Mouse (Mus musculus) bone marrow macrophage, adult 2 months (primary cell): ENCODE measurements around the gene Sdhaf4. TPM values are rescaled to one million over a fixed set of nuclear protein-coding genes. Genes with fewer than 3 reads are reported as not detected.
"Not testable (repeated sequence)": the region's sequence is repeated elsewhere in the genome, so short reads cannot be mapped to it uniquely, and the experiment has no call there.

Source experiments
- H3K27ac ChIP-seq: 2 replicates; pipeline ENCODE4 v1.5.1; 2012; ENCODE audit warnings: low read depth, low read length; ENCODE audit not compliant: insufficient read depth
- H3K4me1 ChIP-seq: 2 replicates; pipeline ENCODE4 v1.6.1; 2012; ENCODE audit warnings: low read length; ENCODE audit not compliant: control insufficient read depth, insufficient read depth
- H3K4me3 ChIP-seq: 2 replicates; pipeline ENCODE4 v1.5.1; 2012; ENCODE audit warnings: mild to moderate bottlenecking, low read length, moderate library complexity; ENCODE audit not compliant: insufficient read depth
- CTCF ChIP-seq: IDR thresholded peaks from 2 replicates; pipeline ENCODE4 v1.5.1; 2012; ENCODE audit warnings: low read depth, mild to moderate bottlenecking, low read length, moderate library complexity
- POLR2A ChIP-seq: IDR thresholded peaks from 2 replicates; pipeline ENCODE4 v1.6.1; 2012; ENCODE audit warnings: mild to moderate bottlenecking, low read depth, low read length, borderline replicate concordance
- polyA plus RNA-seq: library from polyadenylated mRNA; stranded (reverse); fragments of >200 nt; gene quantifications from 2 replicates; pipeline ENCODE4 v1.2.4, GENCODE M21; 2012; ENCODE audit not compliant: missing spikeins, insufficient read depth, insufficient read length

The Sdhaf4 gene
- polyA plus RNA-seq, 1 experiment, result 42.7 TPM

GRCm38 (mm10) chr1:23998866-23999265 is 6.6 kb downstream of the Sdhaf4 start:
- Histone ChIP-seq H3K4me3 (no peak overlapping the region), H3K4me1 (no peaks in the 10 kb centered on the region), H3K27ac (no peak overlapping the region)
- TF ChIP-seq CTCF (no peak), POLR2A (no peak)

- no peak overlapping the region for H3K27ac ChIP-seq
- no peaks in the 10 kb centered on the region for H3K4me1 ChIP-seq
- H3K4me3 ChIP-seq, result no peak overlapping the region
- TF ChIP-seq POLR2A (no peak), CTCF (no peak)
Observed at GRCm38 (mm10) chr1:23998120-23998810, 7.2 kb downstream of the Sdhaf4 start.

GRCm38 (mm10) chr1:23997493-23997892 is 8.0 kb downstream of the Sdhaf4 start:
- TF ChIP-seq POLR2A, result no peak
- no peak for TF ChIP-seq CTCF
- Histone ChIP-seq H3K4me3 (no peak overlapping the region), H3K27ac (no peak overlapping the region), H3K4me1 (no peaks in the 10 kb centered on the region)

GRCm38 (mm10) chr1:23995420-23995819 is 10.0 kb downstream of the Sdhaf4 start:
- no peak overlapping the region for H3K27ac ChIP-seq
- no peaks in the 10 kb centered on the region for H3K4me1 ChIP-seq
- H3K4me3 ChIP-seq, result no peak overlapping the region
- TF ChIP-seq CTCF, result no peak
- TF ChIP-seq POLR2A, result no peak

- H3K27ac ChIP-seq, result no peak overlapping the region
- TF ChIP-seq CTCF, result no peak
- H3K4me3 ChIP-seq, result no peak overlapping the region
- 0 out of 2 replicates have a peak, but pooled peaks cover 3% of the 10 kb centered on the region for H3K4me1 ChIP-seq
Observed at GRCm38 (mm10) chr1:23983118-23983517, 22.3 kb downstream of the Sdhaf4 start.

- Histone ChIP-seq H3K4me3 (no peak overlapping the region), H3K4me1 (no peaks in the 10 kb centered on the region), H3K27ac (no peak overlapping the region)
- TF ChIP-seq CTCF (no peak), POLR2A (no peak)
Observed at GRCm38 (mm10) chr1:23978281-23978680, 27.2 kb downstream of the Sdhaf4 start.

- not testable (repeated sequence) for H3K4me1 ChIP-seq, H3K27ac ChIP-seq, H3K4me3 ChIP-seq
Observed at GRCm38 (mm10) chr1:23971159-23971558, 34.3 kb downstream of the Sdhaf4 start.

- TF ChIP-seq POLR2A (no peak), CTCF (no peak)
Observed at GRCm38 (mm10) chr1:23968027-23968725, 37.3 kb downstream of the Sdhaf4 start.

GRCm38 (mm10) chr1:23966226-23966625 is 39.2 kb downstream of the Sdhaf4 start:
- no peak for TF ChIP-seq POLR2A
- TF ChIP-seq CTCF, result no peak
- no peak overlapping the region for H3K27ac ChIP-seq
- no peaks in the 10 kb centered on the region for H3K4me1 ChIP-seq
- no peak overlapping the region for H3K4me3 ChIP-seq

More at GRCm38 (mm10) chr1:23968027-23968725, 37.3 kb downstream of the Sdhaf4 start:
- no peaks in the 10 kb centered on the region for H3K4me1 ChIP-seq
- H3K4me3 ChIP-seq, result no peak overlapping the region
- no peak overlapping the region for H3K27ac ChIP-seq

- Histone ChIP-seq H3K4me1 (no peaks in the 10 kb centered on the region), H3K4me3 (no peak overlapping the region), H3K27ac (no peak overlapping the region)
- TF ChIP-seq POLR2A (no peak), CTCF (no peak)
Observed at GRCm38 (mm10) chr1:23959415-23959732, 46.1 kb downstream of the Sdhaf4 start.
